Mouse (Mus musculus) small intestine, adult 2 months (tissue): ENCODE data around the gene Cdh4. TPM values are rescaled to one million over a fixed set of nuclear protein-coding genes. Genes with fewer than 3 reads are reported as not detected.

Experiments
- H3K27ac ChIP-seq: fragments of 200-500 bp; 2 replicates; pipeline ENCODE4 v1.5.1; 2012; ENCODE audit warnings: low read depth, low read length, control low read depth, inconsistent platforms; ENCODE audit not compliant: insufficient read depth
- H3K27me3 ChIP-seq: fragments of 200-500 bp; 2 replicates; pipeline ENCODE4 v1.6.1; 2012; ENCODE audit warnings: mild to moderate bottlenecking, moderate library complexity, low read length, inconsistent platforms; ENCODE audit not compliant: control insufficient read depth, insufficient read depth
- H3K36me3 ChIP-seq: fragments of 200-500 bp; 2 replicates; pipeline ENCODE4 v1.6.1; 2012; ENCODE audit warnings: mild to moderate bottlenecking, low read length, control low read depth, inconsistent platforms; ENCODE audit not compliant: control insufficient read depth, insufficient read depth
- H3K4me1 ChIP-seq: fragments of 200-500 bp; 2 replicates; pipeline ENCODE4 v1.6.1; 2012; ENCODE audit warnings: low read length, inconsistent platforms, mixed read lengths; ENCODE audit not compliant: control insufficient read depth, insufficient read depth, insufficient read length
- H3K4me3 ChIP-seq: fragments of 200-500 bp; 2 replicates; pipeline ENCODE4 v1.5.1; 2012; ENCODE audit warnings: low read depth, mild to moderate bottlenecking, control low read depth, inconsistent platforms, low read length, moderate library complexity
- CTCF ChIP-seq: fragments of 200-500 bp; IDR thresholded peaks from 2 replicates; pipeline ENCODE4 v1.5.1; 2012; ENCODE audit warnings: low read depth, mild to moderate bottlenecking, control low read depth, inconsistent platforms, low read length, moderate library complexity, mixed read lengths; ENCODE audit not compliant: insufficient replicate concordance, insufficient read length; ENCODE audit errors: extremely low read depth
- POLR2A ChIP-seq: fragments of 200-500 bp; IDR thresholded peaks from 2 replicates; pipeline ENCODE4 v1.6.1; 2012; ENCODE audit warnings: low read depth, mild to moderate bottlenecking, control low read depth, inconsistent platforms, low read length, moderate library complexity
- WGBS: fragments of 180-500 bp; shearing (Covaris S2); methylation state at CpG from one replicate; pipeline ENCODE4 v1.1.7; 2018; 5-methylcytosine and 5-hydroxymethylcytosine counted together
- polyA plus RNA-seq: library from polyadenylated mRNA; depleted of rRNA; stranded (reverse); fragments of >200 nt; gene quantifications from 2 replicates; pipeline ENCODE4 v1.2.3, GENCODE M21; 2012

Gene Cdh4
- polyA plus RNA-seq, 1 experiment = 0.19 TPM

DNA sequence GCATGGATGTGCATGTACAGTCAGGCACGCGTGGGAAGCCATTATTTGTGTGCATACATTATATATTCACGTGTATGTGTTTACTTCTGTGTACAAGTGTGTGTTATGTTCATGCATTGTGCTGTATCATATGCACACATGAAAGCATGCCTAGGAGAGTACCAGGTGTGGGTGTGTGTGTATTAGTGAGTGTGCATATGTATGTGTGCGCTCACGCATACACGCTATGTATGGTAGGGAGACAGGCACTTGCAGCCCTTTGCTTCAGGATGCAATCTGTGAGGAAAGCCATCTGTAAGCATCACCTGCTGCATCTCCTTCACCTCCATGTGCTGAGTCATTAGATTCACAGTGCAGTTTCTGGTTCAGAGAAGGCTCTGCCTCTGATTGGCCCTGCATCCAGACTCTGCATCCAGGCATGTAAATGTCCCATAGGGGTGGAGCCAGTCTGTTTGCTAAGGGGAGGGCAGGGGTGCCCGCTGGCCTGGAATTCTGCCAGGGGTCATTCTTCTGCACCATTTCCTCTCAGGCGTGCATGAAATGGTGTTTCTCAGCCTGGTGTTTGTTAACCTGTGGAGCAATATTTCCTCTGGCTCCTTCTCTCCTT, 25.7 kb downstream of the Cdh4 start:
- Histone ChIP-seq H3K4me1 (no peaks in the 10 kb centered on the region), H3K27ac (no peak overlapping the region)
- 75% methylated on average over 8 of the region's 8 CpGs for WGBS

DNA sequence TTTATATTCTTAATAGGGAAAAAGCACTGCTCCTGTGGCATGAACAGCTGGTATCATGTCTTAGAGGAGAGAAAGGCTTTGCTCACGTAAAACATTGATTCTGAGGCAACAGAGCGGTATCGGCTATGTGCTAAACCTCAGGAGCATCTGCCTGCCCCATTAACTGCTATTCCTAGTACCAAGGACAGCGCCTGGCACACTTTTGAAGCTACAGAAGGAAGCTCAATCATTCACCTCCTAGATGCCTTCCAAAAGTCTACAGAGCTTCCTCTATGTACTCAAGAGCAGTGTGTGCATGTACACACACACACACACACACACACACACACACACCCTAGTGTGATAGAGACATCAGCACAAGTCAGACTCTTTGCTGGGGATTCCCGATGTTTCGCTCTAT, 34.4 kb downstream of the Cdh4 start:
- no peak overlapping the region for H3K4me3 ChIP-seq
- no peaks in the 10 kb centered on the region for H3K27me3 ChIP-seq
- TF ChIP-seq CTCF (no peak), POLR2A (no peak)
- no peaks in the 10 kb centered on the region for H3K4me1 ChIP-seq
- no peaks in the 10 kb centered on the region for H3K36me3 ChIP-seq
- H3K27ac ChIP-seq = no peak overlapping the region
- 81% methylated on average over 6 of the region's 6 CpGs for WGBS

More for the DNA sequence above, 25.7 kb downstream of the Cdh4 start:
- TF ChIP-seq CTCF (no peak), POLR2A (no peak)
- H3K27me3 ChIP-seq = no peaks in the 10 kb centered on the region
- no peaks in the 10 kb centered on the region for H3K36me3 ChIP-seq
- H3K4me3 ChIP-seq = no peak overlapping the region

DNA sequence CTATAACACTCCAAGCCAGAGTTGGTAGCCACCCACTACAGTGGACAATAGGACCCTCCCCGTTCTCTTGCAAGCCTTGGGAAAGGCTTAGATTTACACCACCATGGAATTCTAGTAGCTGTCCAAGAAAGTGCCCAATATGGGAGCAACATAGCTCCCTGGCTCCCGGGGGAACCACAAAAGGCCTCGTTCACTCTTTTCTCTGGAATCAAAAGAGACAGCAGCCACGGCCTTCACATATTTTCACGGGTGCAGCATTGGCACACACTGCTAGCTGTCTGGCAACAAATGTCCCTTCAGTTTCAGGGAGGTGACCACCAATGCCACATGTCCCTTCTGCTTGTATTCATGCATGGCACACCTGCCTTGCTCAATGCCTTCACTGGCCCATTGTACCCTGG, 38.6 kb downstream of the Cdh4 start:
- Histone ChIP-seq H3K4me3 (no peak overlapping the region), H3K27me3 (no peaks in the 10 kb centered on the region), H3K27ac (no peak overlapping the region), H3K4me1 (no peaks in the 10 kb centered on the region), H3K36me3 (no peaks in the 10 kb centered on the region)
- no peak for TF ChIP-seq CTCF
- TF ChIP-seq POLR2A = no peak
- WGBS = 74% methylated on average over 5 of the region's 5 CpGs

DNA sequence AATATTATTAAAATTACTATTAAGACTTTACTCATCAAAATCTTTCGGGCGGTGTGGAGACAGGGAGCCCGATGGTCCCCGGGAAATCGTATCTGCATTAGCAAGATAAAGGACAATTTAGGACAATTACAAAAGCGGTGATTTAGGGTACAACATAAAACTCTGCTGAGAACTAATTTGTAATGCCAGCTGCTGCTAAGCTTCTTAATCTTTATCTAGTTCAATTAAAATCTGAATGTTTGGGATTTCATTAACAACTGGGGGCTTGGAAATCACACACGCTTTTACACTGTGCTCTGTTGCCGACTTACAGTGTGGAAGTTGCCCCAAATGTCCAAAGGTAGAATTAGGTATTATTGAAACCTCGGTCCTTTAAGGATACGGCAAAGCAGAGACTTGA, 39.1 kb downstream of the Cdh4 start:
- no peak overlapping the region for H3K4me3 ChIP-seq
- no peaks in the 10 kb centered on the region for H3K4me1 ChIP-seq
- no peak for TF ChIP-seq POLR2A
- TF ChIP-seq CTCF = no peak
- 91% methylated on average over 10 of the region's 10 CpGs for WGBS
- no peaks in the 10 kb centered on the region for H3K36me3 ChIP-seq
- no peaks in the 10 kb centered on the region for H3K27me3 ChIP-seq
- H3K27ac ChIP-seq = no peak overlapping the region

DNA sequence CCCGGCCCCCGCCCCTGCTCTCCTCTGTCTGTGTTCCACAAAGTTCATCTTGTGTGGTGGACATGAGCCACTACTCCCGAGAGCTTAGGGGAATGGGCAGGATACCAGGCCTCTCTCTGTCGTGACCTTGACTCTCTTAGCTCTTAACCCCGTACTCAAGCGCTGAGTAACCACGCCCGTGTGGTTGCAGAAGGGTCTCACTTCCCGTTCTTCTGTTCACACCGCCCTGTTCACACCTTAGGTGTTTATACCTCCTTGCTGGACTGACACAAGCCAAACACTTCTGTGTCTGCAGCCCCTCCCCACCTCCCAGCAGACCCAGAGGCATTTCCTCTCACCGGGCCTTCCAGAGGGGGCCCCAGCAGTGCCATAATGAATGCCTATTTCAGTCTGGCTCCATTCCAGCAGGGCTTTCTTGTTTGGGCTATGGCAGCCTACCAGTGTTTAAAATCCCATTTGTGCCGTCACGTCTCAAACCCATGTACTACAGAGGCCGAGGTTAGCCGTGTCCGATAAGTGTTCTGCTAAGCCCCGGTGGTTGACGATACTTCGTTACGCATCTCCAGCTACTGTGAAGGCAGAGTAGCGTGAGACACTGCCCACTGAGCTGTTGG, 46.4 kb downstream of the Cdh4 start:
- H3K4me3 ChIP-seq = no peak overlapping the region
- TF ChIP-seq CTCF = no peak
- TF ChIP-seq POLR2A = no peak
- 79% methylated on average over 21 of the region's 21 CpGs for WGBS

DNA sequence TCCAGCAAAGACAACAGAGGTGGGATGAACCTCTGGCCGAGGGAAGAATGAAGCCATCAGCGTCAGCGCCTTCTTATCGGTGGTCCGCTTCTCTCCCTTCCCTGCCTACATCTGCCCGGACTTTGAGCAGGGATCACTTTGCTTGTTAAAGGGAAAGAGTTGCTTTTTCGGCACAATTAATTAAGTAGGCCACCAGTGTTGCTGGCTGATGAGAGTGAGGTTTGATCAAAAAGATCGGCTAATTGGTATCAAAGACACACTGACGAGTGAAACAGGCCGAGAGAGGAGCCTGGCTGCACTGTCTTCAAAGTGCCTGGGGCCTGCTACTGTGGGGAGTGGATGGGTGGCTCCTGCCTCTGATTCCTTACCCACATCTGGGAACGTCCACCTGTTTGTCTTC, 49.7 kb downstream of the Cdh4 start:
- no peaks in the 10 kb centered on the region for H3K4me1 ChIP-seq
- no peak overlapping the region for H3K27ac ChIP-seq
- WGBS = 77% methylated on average over 11 of the region's 11 CpGs
- TF ChIP-seq CTCF (no peak), POLR2A (no peak)
- no peaks in the 10 kb centered on the region for H3K36me3 ChIP-seq
- H3K4me3 ChIP-seq = no peak overlapping the region
- H3K27me3 ChIP-seq = no peaks in the 10 kb centered on the region

More for the DNA sequence above, 46.4 kb downstream of the Cdh4 start:
- H3K27ac ChIP-seq = no peak overlapping the region
- H3K36me3 ChIP-seq = no peaks in the 10 kb centered on the region
- no peaks in the 10 kb centered on the region for H3K4me1 ChIP-seq
- no peaks in the 10 kb centered on the region for H3K27me3 ChIP-seq

DNA sequence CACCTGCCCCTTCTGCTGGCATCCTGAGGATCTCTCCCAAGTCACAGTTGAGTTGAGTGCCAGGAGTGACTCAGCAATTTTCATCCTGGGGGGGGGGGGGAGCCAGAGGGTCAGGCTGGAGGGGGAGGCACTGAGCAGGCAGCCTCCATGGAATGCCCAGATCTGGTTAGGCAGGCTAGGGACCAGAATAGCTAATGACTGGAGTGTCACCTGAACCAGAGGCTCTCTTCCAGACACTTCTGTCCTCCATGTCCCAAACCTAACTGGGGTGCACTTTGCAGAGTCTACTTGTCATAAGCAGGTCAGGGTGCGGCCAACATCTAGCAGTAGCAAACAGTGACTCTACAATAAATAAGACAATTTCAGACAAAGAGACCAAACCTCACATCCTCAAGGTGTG, 52.0 kb downstream of the Cdh4 start:
- no peaks in the 10 kb centered on the region for H3K27me3 ChIP-seq
- WGBS = 78% methylated on average over 1 of the region's 1 CpGs
- TF ChIP-seq POLR2A (no peak), CTCF (no peak)

More for the DNA sequence above, 52.0 kb downstream of the Cdh4 start:
- Histone ChIP-seq H3K27ac (no peak overlapping the region), H3K4me1 (no peaks in the 10 kb centered on the region), H3K4me3 (no peak overlapping the region), H3K36me3 (no peaks in the 10 kb centered on the region)
